Comparison of ENCODE assay signal across 8 mouse cellular contexts in the genomic region with DNA sequence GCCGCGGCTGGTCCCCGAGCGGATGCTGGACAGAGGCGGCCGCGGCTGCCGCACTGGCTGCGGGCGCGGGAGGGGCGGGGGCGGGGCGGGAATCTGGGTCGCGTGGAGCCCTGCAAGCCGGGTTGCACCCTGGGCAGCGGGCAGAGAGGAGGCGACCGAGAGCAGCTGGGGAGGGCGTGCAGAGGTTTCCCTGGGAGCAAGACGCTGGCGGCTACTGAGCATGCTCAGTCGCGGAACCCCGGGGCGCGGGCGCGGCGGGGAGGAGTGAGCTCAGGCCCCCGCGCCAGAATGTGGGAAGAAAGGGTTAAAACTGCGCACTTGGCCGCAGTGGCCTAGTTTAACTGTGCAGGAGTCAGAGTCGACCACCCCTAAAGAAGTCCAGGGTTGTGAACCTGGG. TPM values are rescaled to one million over a fixed set of nuclear protein-coding genes. Genes with fewer than 3 reads are reported as not detected.
DNase-seq lines count a peak whose midpoint lies in the region; ATAC-seq and TF ChIP-seq lines count a peak whose summit lies in the region.

A gene (minus strand): TSS at position 180 of the 397 bp plus-strand sequence.

- peak within 1 kb of the TSS; percentile 50 for H3K4me3 ChIP-seq in heart, postnatal 0 days (ENCODE audit: low read depth, low read length)
- H3K4me3 ChIP-seq in lung, embryonic 16.5 days (ENCODE audit: low read length) = peak within 1 kb of the TSS; percentile 49

- no peak for TF ChIP-seq EP300 in heart, postnatal 0 days (IDR thresholded peaks at IDR 0.05; ENCODE audit: low read depth)

- ATAC-seq in heart, postnatal 0 days (ENCODE audit: insufficient read depth, low read depth) = peak; percentile 60
- peak; percentile 73 for ATAC-seq in lung, embryonic 16.5 days (ENCODE audit: low read depth)

- H3K4me1 ChIP-seq in heart, postnatal 0 days (ENCODE audit: control insufficient read depth, insufficient read depth) = peaks cover 9% of the 10 kb centered on the region; the same call in 1 of the 2 replicates
- H3K4me1 ChIP-seq in lung, embryonic 16.5 days (replicated peaks; ENCODE audit: control insufficient read depth, insufficient read depth, low read length) = peaks cover 9% of the 10 kb centered on the region

- TF ChIP-seq CTCF in heart, postnatal 0 days (IDR thresholded peaks at IDR 0.05; ENCODE audit: low read depth) = peak; percentile 36

- no peaks in the 10 kb centered on the region for H3K36me3 ChIP-seq in heart, postnatal 0 days (replicated peaks; ENCODE audit: control insufficient read depth, insufficient read depth, low read length)
- H3K36me3 ChIP-seq in lung, embryonic 16.5 days (ENCODE audit: control insufficient read depth, insufficient read depth, low read length) = no peaks in the 10 kb centered on the region

- H3K27ac ChIP-seq in heart, postnatal 0 days (ENCODE audit: low read depth) = no peak within 1 kb of the TSS
- H3K27ac ChIP-seq in lung, embryonic 16.5 days (ENCODE audit: low read length) = no peak within 1 kb of the TSS

- H3K27me3 ChIP-seq in heart, postnatal 0 days (ENCODE audit: control insufficient read depth, insufficient read depth, low read length) = peaks cover 37% of the 10 kb centered on the region
- H3K27me3 ChIP-seq in lung, embryonic 16.5 days (ENCODE audit: control insufficient read depth, insufficient read depth, low read depth, low read length) = peaks cover 31% of the 10 kb centered on the region

- no peaks in the 10 kb centered on the region for H3K9me3 ChIP-seq in heart, postnatal 0 days (replicated peaks; ENCODE audit: control insufficient read depth, low read length)
- no peaks in the 10 kb centered on the region for H3K9me3 ChIP-seq in lung, embryonic 16.5 days (ENCODE audit: control insufficient read depth, low read length)

- H3K9ac ChIP-seq in heart, postnatal 0 days (replicated peaks; ENCODE audit: low read depth, low read length) = no peak within 1 kb of the TSS
- H3K9ac ChIP-seq in lung, embryonic 16.5 days (ENCODE audit: low read length) = no peak within 1 kb of the TSS

- H3K4me2 ChIP-seq in heart, postnatal 0 days (ENCODE audit: low read depth, low read length) = peak within 1 kb of the TSS; percentile 81
- peak within 1 kb of the TSS; percentile 77 for H3K4me2 ChIP-seq in lung, embryonic 16.5 days (ENCODE audit: low read depth, low read length)

- WGBS in heart, postnatal 0 days = under 1% methylated on average over 36 of the region's 36 CpGs
- WGBS in lung, embryonic 16.5 days = 0% methylated on average over 34 of the region's 36 CpGs

- peak; percentile 24 for DNase-seq in urinary bladder, adult 2 months (ENCODE audit: low spot score)
- no peak for DNase-seq in urinary bladder, postnatal 10 days (ENCODE audit: low spot score)
- DNase-seq in embryo, embryonic 10 days (ENCODE audit: low spot score) = peak; percentile 71
- DNase-seq in heart, postnatal 0 days (ENCODE audit: low spot score) = peak; percentile 19
- DNase-seq in layer of hippocampus, adult 9-11 months = peak; percentile 73
- peak; percentile 84 to 85 for DNase-seq in right cerebral cortex, postnatal 10 days (ENCODE audit: low spot score in 2 of 2)
- DNase-seq in adipocyte (ENCODE audit: low spot score) = no peak

RNA-seq across cellular contexts. Expression of the gene that starts here (rescaled TPM):
- polyA plus RNA-seq in urinary bladder, adult 2 months (2012; rRNA removed) = 0.04 and 0.12 TPM in 2 replicates
- total RNA-seq in heart, postnatal 0 days (2014; rRNA removed; ENCODE audit: low replicate concordance) = 0.53 TPM in 1 of 2 replicates, not detected in the other
- 0.27 and 0.30 TPM in 2 replicates for polyA plus RNA-seq in heart, postnatal 0 days (2015; fragmentation: Nextera tagmentation; extraction: Ambion mirVana)
- 0.68 and 0.70 TPM in 2 replicates for polyA plus RNA-seq in lung, embryonic 16.5 days (2015; fragmentation: Nextera tagmentation; extraction: Ambion mirVana)

Comparison
In these comparisons a context has a peak if more than half of its experiments do, and no peak if none do; other contexts are left out.
1. Peak in DNase-seq in urinary bladder, adult 2 months; RNA of the gene not detected or under 1 TPM.
2. Peak in DNase-seq, ATAC-seq, H3K4me3 ChIP-seq and H3K4me2 ChIP-seq in heart, postnatal 0 days; RNA of the gene not detected or under 1 TPM.
3. Peak in ATAC-seq, H3K4me3 ChIP-seq and H3K4me2 ChIP-seq in lung, embryonic 16.5 days; RNA of the gene not detected or under 1 TPM.
4. DNase-seq: peak in embryo, embryonic 10 days (single experiment), layer of hippocampus, adult 9-11 months (single experiment) and right cerebral cortex, postnatal 10 days (2 of 2); none in urinary bladder, postnatal 10 days (single experiment) and adipocyte (single experiment).